In the genomic region with DNA sequence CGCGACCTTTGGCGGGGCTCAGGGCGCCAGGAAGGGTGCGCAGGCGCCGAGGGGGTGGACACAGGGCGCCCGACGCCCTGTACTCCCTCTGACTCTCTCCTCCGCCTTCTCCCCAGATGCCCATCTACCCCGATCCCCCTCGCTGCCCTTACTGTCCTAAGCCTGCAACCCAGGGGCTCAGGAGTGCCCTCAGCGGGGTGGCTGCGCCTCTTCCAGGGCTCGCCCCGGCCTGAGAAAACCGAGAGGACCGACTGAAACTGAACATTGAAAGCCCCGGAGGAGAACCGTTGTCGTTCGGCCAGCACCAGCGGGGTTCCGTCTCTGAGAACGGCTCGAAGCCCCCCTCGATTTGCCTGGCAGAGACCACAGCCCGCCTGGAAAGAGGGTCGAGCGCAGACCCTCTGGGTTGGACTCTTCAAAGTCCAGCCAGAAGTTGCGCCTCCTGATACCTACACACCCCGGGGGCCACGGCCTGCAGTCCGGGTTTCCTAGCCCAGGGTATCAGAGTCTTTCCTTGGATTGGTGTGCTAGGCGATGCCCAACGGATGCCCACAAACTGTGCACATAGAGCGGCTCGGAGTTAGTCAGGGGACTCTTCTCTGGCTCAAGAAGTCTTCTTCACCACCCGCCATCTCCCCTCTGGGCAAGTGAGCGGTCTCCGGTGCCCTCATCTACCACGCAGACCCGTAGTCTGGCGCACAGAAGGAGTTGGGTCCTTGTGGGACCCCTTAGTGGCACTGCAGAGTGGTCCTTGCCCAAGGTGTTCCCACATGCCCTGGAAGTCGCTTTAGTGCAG, we compare ENCODE assay signal across 8 mouse cellular contexts. TPM values are rescaled to one million over a fixed set of nuclear protein-coding genes. Genes with fewer than 3 reads are reported as not detected.
A peak's percentile ranks its signal among the peaks of the same experiment; 100 is the strongest.
DNase-seq lines count a peak whose midpoint lies in the region; ATAC-seq and TF ChIP-seq lines count a peak whose summit lies in the region.

No protein-coding gene starts in this region.

- H3K36me3 ChIP-seq in heart, embryonic 12.5 days = peaks cover 2% of the 10 kb centered on the region; the same call in 1 of the 2 replicates
- peaks cover 4% of the 10 kb centered on the region; the same call in 1 of the 2 replicates for H3K36me3 ChIP-seq in E14TG2a.4 (ENCODE audit: insufficient read depth, low read length)
- no peaks in the 10 kb centered on the region for H3K36me3 ChIP-seq in forebrain, embryonic 13.5 days (ENCODE audit: poor library complexity, severe bottlenecking)
- peaks cover 4% of the 10 kb centered on the region for H3K36me3 ChIP-seq in liver, embryonic 15.5 days (replicated peaks)

- peaks cover 64% of the 10 kb centered on the region for H3K27me3 ChIP-seq in heart, embryonic 12.5 days (replicated peaks)
- H3K27me3 ChIP-seq in E14TG2a.4 (ENCODE audit: insufficient read depth, low read length) = peaks cover 71% of the 10 kb centered on the region
- H3K27me3 ChIP-seq in forebrain, embryonic 13.5 days = peaks cover 64% of the 10 kb centered on the region
- H3K27me3 ChIP-seq in liver, embryonic 15.5 days = peaks cover 67% of the 10 kb centered on the region

- H3K4me2 ChIP-seq in heart, embryonic 12.5 days = peak overlapping the region; percentile 79
- peak overlapping the region; percentile 86 for H3K4me2 ChIP-seq in forebrain, embryonic 13.5 days
- H3K4me2 ChIP-seq in liver, embryonic 15.5 days = peak overlapping the region; percentile 92

- intact Hi-C loops in gastrocnemius, postnatal 14 days (cut with DNase I; ENCODE audit: low total_unique reads) = no loop called here

- peak overlapping the region; percentile 38 for H3K9ac ChIP-seq in heart, embryonic 12.5 days
- H3K9ac ChIP-seq in forebrain, embryonic 13.5 days = peak overlapping the region; percentile 63
- H3K9ac ChIP-seq in liver, embryonic 15.5 days = no peak overlapping the region

- H3K4me1 ChIP-seq in heart, embryonic 12.5 days (replicated peaks) = peaks cover 32% of the 10 kb centered on the region
- H3K4me1 ChIP-seq in E14TG2a.4 (replicated peaks; ENCODE audit: low read depth, low read length) = peaks cover 33% of the 10 kb centered on the region
- H3K4me1 ChIP-seq in forebrain, embryonic 13.5 days = peaks cover 42% of the 10 kb centered on the region
- H3K4me1 ChIP-seq in liver, embryonic 15.5 days (replicated peaks) = peaks cover 46% of the 10 kb centered on the region

- ATAC-seq in heart, embryonic 12.5 days (ENCODE audit: insufficient number of reproducible peaks, low FRiP score) = no peak
- ATAC-seq in forebrain, embryonic 13.5 days = no peak
- ATAC-seq in liver, embryonic 15.5 days (ENCODE audit: insufficient read depth) = no peak

- H3K27ac ChIP-seq in heart, embryonic 12.5 days (ENCODE audit: poor library complexity, severe bottlenecking) = no peak overlapping the region
- no peak overlapping the region for H3K27ac ChIP-seq in forebrain, embryonic 13.5 days
- no peak overlapping the region for H3K27ac ChIP-seq in liver, embryonic 15.5 days (replicated peaks)

- H3K4me3 ChIP-seq in heart, embryonic 12.5 days = peak overlapping the region; percentile 49
- H3K4me3 ChIP-seq in E14TG2a.4 (replicated peaks; ENCODE audit: low read length) = peak overlapping the region; percentile 71
- peak overlapping the region; percentile 83 for H3K4me3 ChIP-seq in forebrain, embryonic 13.5 days
- peak overlapping the region; percentile 41 for H3K4me3 ChIP-seq in liver, embryonic 15.5 days (replicated peaks)

- 2% methylated on average over 46 of the region's 46 CpGs for WGBS in heart, embryonic 12.5 days
- under 1% methylated on average over 46 of the region's 46 CpGs for WGBS in forebrain, embryonic 13.5 days
- 3% methylated on average over 46 of the region's 46 CpGs for WGBS in liver, embryonic 15.5 days (ENCODE audit: insufficient replicate concordance)

- DNase-seq in heart, adult 8-10 months (ENCODE audit: low spot score) = no peak
- no peak for DNase-seq in right cerebral cortex, adult 18-20 months
- DNase-seq in thymus, postnatal 0 days (ENCODE audit: low spot score) = no peak
- no peak for DNase-seq in gastrocnemius, postnatal 14 days

- H3K9me3 ChIP-seq in heart, embryonic 12.5 days (replicated peaks) = no peaks in the 10 kb centered on the region
- no peaks in the 10 kb centered on the region for H3K9me3 ChIP-seq in E14TG2a.4 (ENCODE audit: low read length)
- H3K9me3 ChIP-seq in forebrain, embryonic 13.5 days (replicated peaks) = no peaks in the 10 kb centered on the region
- no peaks in the 10 kb centered on the region for H3K9me3 ChIP-seq in liver, embryonic 15.5 days (replicated peaks)

- TF ChIP-seq CTCF in E14TG2a.4 (conservative IDR thresholded peaks at IDR 0.05; ENCODE audit: low read length) = no peak

RNA-seq across cellular contexts. Expression of gene Trp73, which starts 0.4 kb away (rescaled TPM):
- polyA plus RNA-seq in heart, embryonic 12.5 days (2016; fragmentation: Nextera tagmentation; extraction: Ambion mirVana) = 0.04 and 0.05 TPM in 2 replicates
- not detected for total RNA-seq in heart, adult 8-10 months (2022)
- 5.2 and 5.9 TPM in 2 replicates for polyA plus RNA-seq in forebrain, embryonic 13.5 days (2015; fragmentation: Nextera tagmentation; extraction: Ambion mirVana)
- 0.05 TPM in 1 of 2 replicates, not detected in the other for polyA plus RNA-seq in liver, embryonic 15.5 days (2015; fragmentation: Nextera tagmentation; extraction: Ambion mirVana)
- polyA plus RNA-seq in thymus, postnatal 0 days (2015; fragmentation: Nextera tagmentation; extraction: Ambion mirVana) = 0.55 and 0.76 TPM in 2 replicates
- total RNA-seq in gastrocnemius, postnatal 14 days (2021) = under 1 TPM in 1 of 2 experiments, not detected in 1; 0.10 TPM

RNA-seq across cellular contexts. Expression of gene Wrap73, which starts 1.8 kb away (rescaled TPM):
- polyA plus RNA-seq in heart, embryonic 12.5 days (2016; fragmentation: Nextera tagmentation; extraction: Ambion mirVana) = 23.5 and 24.1 TPM in 2 replicates
- total RNA-seq in heart, adult 8-10 months (2022) = 10 to 100 TPM; 11.9 to 14.6 (median 12.7) TPM
- polyA plus RNA-seq in forebrain, embryonic 13.5 days (2015; fragmentation: Nextera tagmentation; extraction: Ambion mirVana) = 59.2 and 61.4 TPM in 2 replicates
- polyA plus RNA-seq in liver, embryonic 15.5 days (2015; fragmentation: Nextera tagmentation; extraction: Ambion mirVana) = 26.4 and 26.8 TPM in 2 replicates
- 37.0 and 38.8 TPM in 2 replicates for polyA plus RNA-seq in thymus, postnatal 0 days (2015; fragmentation: Nextera tagmentation; extraction: Ambion mirVana)
- total RNA-seq in gastrocnemius, postnatal 14 days (2021) = 1 to 10 TPM; 7.7 to 8.8 TPM

RNA-seq across cellular contexts. Expression of gene Tprgl, which starts 20.1 kb away (rescaled TPM):
- 128 and 135 TPM in 2 replicates for polyA plus RNA-seq in heart, embryonic 12.5 days (2016; fragmentation: Nextera tagmentation; extraction: Ambion mirVana)
- 100 to 1,000 TPM; 125 to 142 (median 127) TPM for total RNA-seq in heart, adult 8-10 months (2022)
- polyA plus RNA-seq in forebrain, embryonic 13.5 days (2015; fragmentation: Nextera tagmentation; extraction: Ambion mirVana) = 130 and 134 TPM in 2 replicates
- polyA plus RNA-seq in liver, embryonic 15.5 days (2015; fragmentation: Nextera tagmentation; extraction: Ambion mirVana) = 149 and 154 TPM in 2 replicates
- 171 and 177 TPM in 2 replicates for polyA plus RNA-seq in thymus, postnatal 0 days (2015; fragmentation: Nextera tagmentation; extraction: Ambion mirVana)
- 10 to 100 TPM; 81.7 to 84.5 TPM for total RNA-seq in gastrocnemius, postnatal 14 days (2021)

RNA-seq across cellular contexts. Expression of gene Megf6, which starts 30.1 kb away (rescaled TPM):
- polyA plus RNA-seq in heart, embryonic 12.5 days (2016; fragmentation: Nextera tagmentation; extraction: Ambion mirVana) = 16.0 and 19.4 TPM in 2 replicates
- 1 to 10 TPM; 6.6 to 9.5 (median 7.1) TPM for total RNA-seq in heart, adult 8-10 months (2022)
- 5.8 and 8.1 TPM in 2 replicates for polyA plus RNA-seq in forebrain, embryonic 13.5 days (2015; fragmentation: Nextera tagmentation; extraction: Ambion mirVana)
- polyA plus RNA-seq in liver, embryonic 15.5 days (2015; fragmentation: Nextera tagmentation; extraction: Ambion mirVana) = 1.4 and 2.1 TPM in 2 replicates
- 14.8 and 17.0 TPM in 2 replicates for polyA plus RNA-seq in thymus, postnatal 0 days (2015; fragmentation: Nextera tagmentation; extraction: Ambion mirVana)
- total RNA-seq in gastrocnemius, postnatal 14 days (2021) = 1 to 10 TPM; 2.9 to 3.4 TPM
